Mouse (Mus musculus): ENCODE data around the gene Csnk2a2. TPM values are rescaled to one million over a fixed set of nuclear protein-coding genes. Genes with fewer than 3 reads are reported as not detected.
A peak's percentile ranks its signal among the peaks of the same experiment; 100 is the strongest.

Csnk2a2 gene
- polyA plus RNA-seq, 1 experiment from 2014 or later: 10.6 TPM

GRCm38 (mm10) chr8:95504835-95505234 is 15.0 kb upstream of the Csnk2a2 start:
- Histone ChIP-seq H3K9me3 (no peaks in the 10 kb centered on the region), H3K27me3 (no peaks in the 10 kb centered on the region), H3K4me1 (no peaks in the 10 kb centered on the region), H3K27ac (replicated peaks) (no peak overlapping the region), H3K4me3 (no peak overlapping the region), H3K36me3 (no peaks in the 10 kb centered on the region), H3K4me2 (replicated peaks) (no peak overlapping the region), H3K9ac (replicated peaks) (no peak overlapping the region)
- no peak for ATAC-seq (replicated peaks)
- WGBS: 59% methylated on average over 5 of the region's 5 CpGs

GRCm38 (mm10) chr8:95502431-95502830 is 12.6 kb upstream of the Csnk2a2 start:
- Histone ChIP-seq H3K4me3 (no peak overlapping the region), H3K27ac (replicated peaks) (no peak overlapping the region), H3K27me3 (no peaks in the 10 kb centered on the region), H3K9ac (replicated peaks) (no peak overlapping the region), H3K9me3 (no peaks in the 10 kb centered on the region), H3K4me1 (no peaks in the 10 kb centered on the region), H3K36me3 (no peaks in the 10 kb centered on the region), H3K4me2 (replicated peaks) (no peak overlapping the region)
- no peak for ATAC-seq (replicated peaks)
- WGBS: 79% methylated on average over 7 of the region's 7 CpGs

- H3K9ac ChIP-seq (replicated peaks): no peak overlapping the region
- no peak overlapping the region for H3K4me2 ChIP-seq (replicated peaks)
- H3K36me3 ChIP-seq: no peaks in the 10 kb centered on the region
- no peak for ATAC-seq (replicated peaks)
- H3K9me3 ChIP-seq: no peaks in the 10 kb centered on the region
- 93% methylated on average over 5 of the region's 5 CpGs for WGBS
- no peaks in the 10 kb centered on the region for H3K27me3 ChIP-seq
- H3K27ac ChIP-seq (replicated peaks): no peak overlapping the region
- no peaks in the 10 kb centered on the region for H3K4me1 ChIP-seq
- H3K4me3 ChIP-seq: no peak overlapping the region
These were observed 10.6 kb upstream of the Csnk2a2 start for GRCm38 (mm10) chr8:95500436-95500835.

- no peak overlapping the region for H3K4me3 ChIP-seq
- no peak for ATAC-seq (replicated peaks)
- no peaks in the 10 kb centered on the region for H3K4me1 ChIP-seq
- no peaks in the 10 kb centered on the region for H3K27me3 ChIP-seq
- no peak overlapping the region for H3K9ac ChIP-seq (replicated peaks)
- 60% methylated on average over 4 of the region's 4 CpGs for WGBS
- no peaks in the 10 kb centered on the region for H3K9me3 ChIP-seq
- H3K27ac ChIP-seq (replicated peaks): no peak overlapping the region
- no peak overlapping the region for H3K4me2 ChIP-seq (replicated peaks)
- no peaks in the 10 kb centered on the region for H3K36me3 ChIP-seq
These were observed 9.6 kb upstream of the Csnk2a2 start for GRCm38 (mm10) chr8:95499266-95500064.

GRCm38 (mm10) chr8:95497821-95498220 is 8.0 kb upstream of the Csnk2a2 start:
- Histone ChIP-seq H3K9me3 (no peaks in the 10 kb centered on the region), H3K4me3 (no peak overlapping the region), H3K36me3 (no peaks in the 10 kb centered on the region), H3K4me1 (no peaks in the 10 kb centered on the region), H3K27me3 (no peaks in the 10 kb centered on the region), H3K9ac (replicated peaks) (no peak overlapping the region), H3K27ac (replicated peaks) (no peak overlapping the region), H3K4me2 (replicated peaks) (no peak overlapping the region)
- 84% methylated on average over 3 of the region's 3 CpGs for WGBS
- no peak for ATAC-seq (replicated peaks)

- Histone ChIP-seq H3K27me3 (no peaks in the 10 kb centered on the region), H3K4me2 (replicated peaks) (no peak overlapping the region), H3K9me3 (no peaks in the 10 kb centered on the region), H3K27ac (replicated peaks) (no peak overlapping the region), H3K4me3 (no peak overlapping the region), H3K4me1 (no peaks in the 10 kb centered on the region), H3K9ac (replicated peaks) (no peak overlapping the region), H3K36me3 (no peaks in the 10 kb centered on the region)
- 47% methylated on average over 3 of the region's 3 CpGs for WGBS
- ATAC-seq (replicated peaks): no peak
These were observed 6.6 kb upstream of the Csnk2a2 start for GRCm38 (mm10) chr8:95496420-95496819.

- no peak for ATAC-seq (replicated peaks)
- H3K4me3 ChIP-seq: no peak overlapping the region
- no peak overlapping the region for H3K27ac ChIP-seq (replicated peaks)
- no peaks in the 10 kb centered on the region for H3K4me1 ChIP-seq
- H3K9me3 ChIP-seq: no peaks in the 10 kb centered on the region
- WGBS: 87% methylated on average over 6 of the region's 6 CpGs
- H3K4me2 ChIP-seq (replicated peaks): no peak overlapping the region
- no peaks in the 10 kb centered on the region for H3K27me3 ChIP-seq
- H3K36me3 ChIP-seq: no peaks in the 10 kb centered on the region
- H3K9ac ChIP-seq (replicated peaks): no peak overlapping the region
These were observed 5.6 kb upstream of the Csnk2a2 start for GRCm38 (mm10) chr8:95495444-95495843.

GRCm38 (mm10) chr8:95492057-95492456 is 2.2 kb upstream of the Csnk2a2 start:
- H3K4me1 ChIP-seq: peaks cover 14% of the 10 kb centered on the region
- no peaks in the 10 kb centered on the region for H3K27me3 ChIP-seq
- H3K4me3 ChIP-seq: no peak overlapping the region
- H3K9ac ChIP-seq (replicated peaks): no peak overlapping the region
- H3K4me2 ChIP-seq (replicated peaks): no peak overlapping the region
- no peaks in the 10 kb centered on the region for H3K36me3 ChIP-seq
- no peak overlapping the region for H3K27ac ChIP-seq (replicated peaks)
- 72% methylated on average over 4 of the region's 4 CpGs for WGBS
- ATAC-seq (replicated peaks): no peak
- H3K9me3 ChIP-seq: no peaks in the 10 kb centered on the region

- peak; percentile 91 for ATAC-seq (replicated peaks)
- Histone ChIP-seq H3K4me1 (peaks cover 20% of the 10 kb centered on the region), H3K9me3 (no peaks in the 10 kb centered on the region), H3K36me3 (peaks cover 23% of the 10 kb centered on the region), H3K27me3 (no peaks in the 10 kb centered on the region), H3K9ac (replicated peaks) (peak overlapping the region; percentile 90), H3K4me2 (replicated peaks) (peak overlapping the region; percentile 59), H3K27ac (replicated peaks) (peak overlapping the region; percentile 70), H3K4me3 (peak overlapping the region; percentile 91)
- 2% methylated on average over 20 of the region's 42 CpGs for WGBS
These were observed 1.0 kb downstream of the Csnk2a2 start for GRCm38 (mm10) chr8:95488698-95489332.

GRCm38 (mm10) chr8:95487800-95488697 is 1.8 kb downstream of the Csnk2a2 start:
- Histone ChIP-seq H3K36me3 (peaks cover 30% of the 10 kb centered on the region), H3K27ac (replicated peaks) (peak overlapping the region; percentile 70), H3K4me2 (replicated peaks) (peak overlapping the region; percentile 92), H3K4me1 (peaks cover 20% of the 10 kb centered on the region), H3K9ac (replicated peaks) (peak overlapping the region; percentile 90), H3K4me3 (peak overlapping the region; percentile 91), H3K27me3 (no peaks in the 10 kb centered on the region), H3K9me3 (no peaks in the 10 kb centered on the region)
- under 1% methylated on average over 77 of the region's 95 CpGs for WGBS
- ATAC-seq (replicated peaks): peak; percentile 48

- Histone ChIP-seq H3K4me2 (replicated peaks) (no peak overlapping the region), H3K27me3 (no peaks in the 10 kb centered on the region), H3K27ac (replicated peaks) (no peak overlapping the region), H3K9ac (replicated peaks) (no peak overlapping the region), H3K36me3 (peaks cover 72% of the 10 kb centered on the region), H3K9me3 (no peaks in the 10 kb centered on the region), H3K4me3 (no peak overlapping the region), H3K4me1 (no peaks in the 10 kb centered on the region)
- WGBS: 98% methylated on average over 4 of the region's 4 CpGs
- no peak for ATAC-seq (replicated peaks)
These were observed 19.8 kb downstream of the Csnk2a2 start for GRCm38 (mm10) chr8:95470008-95470407.

- H3K4me1 ChIP-seq: no peaks in the 10 kb centered on the region
- 94% methylated on average over 3 of the region's 3 CpGs for WGBS
These were observed 20.8 kb downstream of the Csnk2a2 start for GRCm38 (mm10) chr8:95468995-95469394.

More at GRCm38 (mm10) chr8:95468995-95469394, 20.8 kb downstream of the Csnk2a2 start:
- H3K9me3 ChIP-seq: no peaks in the 10 kb centered on the region
- ATAC-seq (replicated peaks): no peak
- no peak overlapping the region for H3K27ac ChIP-seq (replicated peaks)
- no peak overlapping the region for H3K4me3 ChIP-seq
- H3K9ac ChIP-seq (replicated peaks): no peak overlapping the region
- H3K36me3 ChIP-seq: peaks cover 71% of the 10 kb centered on the region
- H3K27me3 ChIP-seq: no peaks in the 10 kb centered on the region
- no peak overlapping the region for H3K4me2 ChIP-seq (replicated peaks)
